In genomic region chr8:94387027-94387684, GRCm38 (mm10) we compare ENCODE assay signal across 8 mouse cellular contexts. TPM values are rescaled to one million over a fixed set of nuclear protein-coding genes. Genes with fewer than 3 reads are reported as not detected.
DNase-seq lines count a peak whose midpoint lies in the region; ATAC-seq and TF ChIP-seq lines count a peak whose summit lies in the region.

No protein-coding gene starts in this region.

- peaks cover 28% of the 10 kb centered on the region for H3K36me3 ChIP-seq in hindbrain, embryonic 12.5 days

- H3K4me1 ChIP-seq in hindbrain, embryonic 12.5 days, result peaks cover 15% of the 10 kb centered on the region

- peak overlapping the region; percentile 87 for H3K9ac ChIP-seq in hindbrain, embryonic 12.5 days

- POLR2A ChIA-PET in Patski (lab: Charles Lee), result interaction anchor here (0.6 to 1.5 kb wide), 4 partner anchors 9 to 216 kb away, joined by 3 to 4 read pairs (median 3); no protein-coding TSS in a partner anchor

- H3K27ac ChIP-seq in hindbrain, embryonic 12.5 days, result no peak overlapping the region; the same call in 1 of the 2 replicates

- DNase-seq in Patski (ENCODE audit: low read depth, low spot score), result peak; percentile 64
- peak; percentile 85 for DNase-seq in cerebellum, adult 9-11 months
- DNase-seq in frontal cortex, postnatal 10 days (ENCODE audit: low spot score in 2 of 2), result peak; percentile 74 to 79
- DNase-seq in layer of hippocampus, postnatal 25 days (ENCODE audit: extremely low spot score in 1 of 2, low spot score in 1 of 2), result peak; percentile 36 to 54
- peak; percentile 88 for DNase-seq in lung, postnatal 14 days
- peak; percentile 79 for DNase-seq in ovary, postnatal 36 days (ENCODE audit: low spot score)
- DNase-seq in thymus, postnatal 25 days, result peak; percentile 71

- H3K9me3 ChIP-seq in hindbrain, embryonic 12.5 days (replicated peaks), result no peaks in the 10 kb centered on the region

- WGBS in hindbrain, embryonic 12.5 days, result 0% methylated on average over 25 of the region's 25 CpGs

- peak overlapping the region; percentile 82 for H3K4me3 ChIP-seq in hindbrain, embryonic 12.5 days

- TF ChIP-seq CTCF in Patski (IDR thresholded peaks at IDR 0.05), result no peak

- CTCF ChIA-PET in Patski (lab: Charles Lee), result interaction anchor here (0.8 to 0.9 kb wide), 2 partner anchors 44 to 56 kb away, joined by 3 read pairs; no protein-coding TSS in a partner anchor

- no peaks in the 10 kb centered on the region for H3K27me3 ChIP-seq in Patski
- H3K27me3 ChIP-seq in hindbrain, embryonic 12.5 days, result no peaks in the 10 kb centered on the region; the same call in 1 of the 2 replicates

- peak; percentile 30 for ATAC-seq in Patski
- peak; percentile 44 for ATAC-seq in hindbrain, embryonic 12.5 days (ENCODE audit: low FRiP score)

- H3K4me2 ChIP-seq in hindbrain, embryonic 12.5 days (replicated peaks), result peak overlapping the region; percentile 86

- in situ Hi-C loops in Patski (cut with MboI; ENCODE audit: low pct_unique_long_range_greater_than_20kb), result no loop called here

RNA-seq across cellular contexts. Expression of gene Herpud1, which starts 0.9 kb away (rescaled TPM):
- polyA plus RNA-seq in Patski (2021), result 77.7 TPM
- polyA plus RNA-seq in hindbrain, embryonic 12.5 days (2016; fragmentation: Nextera tagmentation; extraction: Ambion mirVana), result 52.5 and 56.8 TPM in 2 replicates
- total RNA-seq in layer of hippocampus, postnatal 25 days (2021), result 10 to 100 TPM; 50.7 to 61.0 TPM

RNA-seq across cellular contexts. Expression of gene Nlrc5, which starts 47.0 kb away (rescaled TPM):
- 0.76 TPM for polyA plus RNA-seq in Patski (2021)
- 0.06 and 0.23 TPM in 2 replicates for polyA plus RNA-seq in hindbrain, embryonic 12.5 days (2016; fragmentation: Nextera tagmentation; extraction: Ambion mirVana)
- total RNA-seq in layer of hippocampus, postnatal 25 days (2021), result under 1 TPM; 0.26 to 0.59 TPM

RNA-seq across cellular contexts. Expression of gene Slc12a3, which starts 58.2 kb away (rescaled TPM):
- 0.23 TPM for polyA plus RNA-seq in Patski (2021)
- polyA plus RNA-seq in hindbrain, embryonic 12.5 days (2016; fragmentation: Nextera tagmentation; extraction: Ambion mirVana), result not detected in 2 replicates
- under 1 TPM; 0.25 to 0.59 TPM for total RNA-seq in layer of hippocampus, postnatal 25 days (2021)
